Mouse (Mus musculus) heart, adult 18-20 months (tissue): ENCODE results near the gene Olfr675. TPM values are rescaled to one million over a fixed set of nuclear protein-coding genes. Genes with fewer than 3 reads are reported as not detected.
"Not testable (repeated sequence)": the region's sequence is repeated elsewhere in the genome, so short reads cannot be mapped to it uniquely, and the experiment has no call there.

Experiments used
- DNase-seq, 2 experiments: peaks; one replicate each; pipeline ENCODE4 v3.0.0; 2021 to 2022; ENCODE audit warnings: mixed read lengths in 1 of 2
- long read RNA-seq, 2 experiments: library from polyadenylated mRNA; stranded (forward); transcript quantifications; one replicate each; pipeline ENCODE4 v2.0.0; 2021
- total RNA-seq, 2 experiments: library from RNA; stranded (reverse); gene quantifications; 2 replicates each; pipeline ENCODE4 v1.2.3; 2021

The Olfr675 gene
- total RNA-seq: not detected
- long read RNA-seq, experiment 1: 0 reads
- long read RNA-seq, experiment 2: 0 reads

- DNase-seq: no peak
These were observed at the start of gene Olfr675 for GRCm38 (mm10) chr7:105028360-105028759. TSS of gene Olfr675 (minus strand) at chr7:105028460.

DNA sequence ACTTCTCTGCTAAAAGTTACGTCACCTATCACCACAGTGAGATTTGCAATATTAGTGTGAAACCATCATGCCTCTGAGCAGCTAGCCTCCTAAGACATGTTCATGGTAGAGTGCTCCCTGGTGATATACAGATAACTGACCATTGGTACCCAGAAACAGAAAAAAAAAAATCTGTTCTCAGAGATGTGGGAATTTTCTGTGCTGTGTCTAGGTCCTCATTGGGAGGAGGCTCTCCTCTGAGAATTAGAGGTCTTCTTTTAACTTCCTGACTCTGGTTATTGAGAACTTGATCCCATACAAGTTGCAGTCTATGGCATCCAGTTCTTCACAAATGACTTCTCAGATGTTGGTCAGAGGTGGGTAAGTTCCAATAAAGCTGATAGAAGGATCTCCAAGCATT is 35.9 kb upstream of the Olfr675 start, which contains the start of gene Olfr678:
Gene Olfr678, plus strand, starts transcription at position 301 of the 400 bp plus-strand sequence.
- DNase-seq: no peak

DNA sequence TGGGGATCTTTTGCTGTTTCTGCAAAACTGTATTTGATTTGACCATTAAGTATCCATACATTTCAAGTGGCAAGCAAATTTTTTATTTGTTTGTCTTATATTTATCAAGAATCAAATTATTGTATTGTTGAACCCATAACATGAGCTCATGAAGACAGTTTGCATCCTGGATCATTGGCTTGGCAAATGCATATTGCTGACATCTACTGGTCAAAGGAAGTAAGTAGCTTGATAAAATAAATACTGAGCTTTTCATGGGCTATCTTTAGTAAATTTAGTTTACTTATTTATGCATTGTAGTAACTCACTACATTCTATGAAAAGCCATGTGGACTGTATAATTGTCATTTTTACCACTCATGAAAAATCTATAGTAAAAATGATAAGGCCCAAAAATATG is 30.7 kb upstream of the Olfr675 start:
- DNase-seq: no peak

DNA sequence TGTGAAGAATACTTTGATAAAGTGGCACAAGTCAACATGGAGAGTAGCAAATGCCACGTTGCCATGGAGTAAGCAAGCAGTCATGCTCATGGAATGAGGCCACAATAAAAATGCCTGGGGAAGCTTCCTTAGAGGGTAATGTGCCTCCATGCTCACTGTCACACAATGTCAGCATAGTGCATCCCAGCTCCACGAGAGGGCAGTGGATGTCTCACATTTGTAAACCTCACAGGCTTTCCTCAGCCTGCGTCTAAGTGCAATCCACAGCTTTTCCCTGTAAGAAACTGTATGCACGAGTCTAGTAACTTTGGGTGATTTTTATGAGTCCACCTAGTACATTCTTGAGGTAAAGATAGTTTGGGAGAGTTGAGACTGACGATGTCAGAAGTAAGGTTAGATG is 5.6 kb upstream of the Olfr675 start:
- DNase-seq: not testable (repeated sequence)

DNA sequence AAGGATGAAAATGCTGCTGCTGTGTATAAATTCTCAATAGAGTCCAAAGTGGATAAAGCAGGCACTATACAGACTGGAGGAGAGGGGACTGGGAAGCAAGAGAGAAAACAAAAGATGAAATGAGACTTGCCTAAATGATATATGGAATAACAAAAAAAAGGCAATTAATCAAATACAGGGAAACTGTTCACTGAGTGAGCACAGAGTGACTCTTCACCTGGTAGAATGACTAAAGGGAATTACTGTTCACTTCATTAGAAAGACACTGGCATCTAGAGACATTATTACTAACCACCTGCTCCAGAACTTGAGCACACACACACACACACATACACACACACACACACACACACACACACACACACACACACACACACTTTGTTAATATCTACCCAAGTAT is 4.1 kb upstream of the Olfr675 start, which contains the start of gene Olfr676:
Gene Olfr676, plus strand, starts transcription at position 301 of the 400 bp plus-strand sequence.
- no peak for DNase-seq

GRCm38 (mm10) chr7:105022530-105022929 is 5.7 kb downstream of the Olfr675 start:
- DNase-seq: no peak

- no peak for DNase-seq
These were observed 26.3 kb downstream of the Olfr675 start, which contains the start of gene Olfr672 for GRCm38 (mm10) chr7:105001929-105002328. TSS of gene Olfr672 (minus strand) at chr7:105002029.

GRCm38 (mm10) chr7:104979026-104979425 is 49.2 kb downstream of the Olfr675 start, which contains the start of gene Olfr671:
TSS of gene Olfr671 (minus strand) at chr7:104979126.
- no peak for DNase-seq

- DNase-seq: not testable (repeated sequence)
These were observed 55.8 kb downstream of the Olfr675 start for GRCm38 (mm10) chr7:104972507-104972906.

Other genes starting within 250 kb of the Olfr675 start
- gene Usp17lb, start 185.9 kb downstream of the Olfr675 start, total RNA-seq: not detected
- not detected for gene Usp17la, start 171.5 kb downstream of the Olfr675 start, total RNA-seq
- gene Olfr665, start 150.4 kb downstream of the Olfr675 start, total RNA-seq: not detected
- gene Olfr666, start 132.5 kb downstream of the Olfr675 start, total RNA-seq: not detected
- not detected for gene Olfr667, start 107.0 kb downstream of the Olfr675 start, total RNA-seq
- gene Olfr668, start 100.4 kb downstream of the Olfr675 start, total RNA-seq: not detected
- not detected for gene Olfr669, start 94.2 kb downstream of the Olfr675 start, total RNA-seq
- gene Olfr670, start 65.8 kb downstream of the Olfr675 start, total RNA-seq: not detected
- not detected for gene Olfr671, start 49.3 kb downstream of the Olfr675 start, total RNA-seq
- not detected for gene Olfr672, start 26.4 kb downstream of the Olfr675 start, total RNA-seq
- gene Olfr676, start 4.2 kb upstream of the Olfr675 start, total RNA-seq: not detected
- gene Olfr677, start 22.9 kb upstream of the Olfr675 start, total RNA-seq: not detected
- gene Olfr678, start 36.0 kb upstream of the Olfr675 start, total RNA-seq: not detected
- not detected for gene Olfr679, start 52.7 kb upstream of the Olfr675 start, total RNA-seq
- not detected for gene Olfr680-ps1, start 64.4 kb upstream of the Olfr675 start, total RNA-seq
- not detected for gene Olfr681, start 88.4 kb upstream of the Olfr675 start, total RNA-seq
- not detected for gene Olfr683, start 118.6 kb upstream of the Olfr675 start, total RNA-seq
- not detected for gene Olfr684, start 135.2 kb upstream of the Olfr675 start, total RNA-seq
- not detected for gene Olfr685, start 157.6 kb upstream of the Olfr675 start, total RNA-seq
- gene Olfr686, start 179.0 kb upstream of the Olfr675 start, total RNA-seq: not detected